Mouse (Mus musculus) spleen, adult 18-20 months (tissue): ENCODE measurements around the gene Atp8b3.

ENCODE experiments used
- DNase-seq, 2 experiments: peaks; one replicate each; pipeline ENCODE4 v3.0.0; 2022; ENCODE audit warnings: mixed read lengths in 2 of 2

Atp8b3 gene

DNA sequence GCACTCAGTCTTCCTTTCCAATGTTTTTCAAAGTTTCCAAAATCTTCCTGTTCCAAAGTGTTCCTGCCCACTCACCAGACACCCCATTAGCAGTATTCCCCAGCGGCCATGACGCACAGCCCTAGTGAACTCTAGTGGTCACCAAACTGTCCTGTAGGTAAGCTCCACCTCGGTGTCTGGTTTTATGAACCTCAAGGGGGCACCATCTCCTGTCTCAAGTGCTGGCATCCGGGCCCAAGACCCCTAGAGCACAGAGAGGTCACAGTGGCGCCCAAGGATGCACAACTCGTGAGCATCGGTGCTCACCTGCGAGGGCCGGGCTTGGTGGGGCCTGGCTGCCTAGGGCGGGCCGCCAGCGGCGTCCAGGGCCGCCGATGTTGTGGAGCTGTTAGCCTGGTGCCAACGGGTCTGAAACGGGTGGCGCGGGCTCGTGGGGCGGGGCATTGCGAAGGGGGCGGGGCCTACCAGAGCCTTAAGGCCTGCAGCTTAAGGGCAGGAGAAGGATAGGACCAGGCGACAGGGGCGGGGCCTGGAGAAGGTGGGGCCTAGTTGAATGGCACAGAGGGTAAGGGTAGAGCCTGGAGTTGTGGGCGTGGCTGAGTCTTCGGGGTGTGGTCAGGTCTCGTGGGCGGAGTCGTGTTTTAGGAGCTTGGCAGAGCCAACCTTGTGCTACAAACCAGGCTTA is at the start of gene Atp8b3:
TSS of gene Atp8b3 (minus strand) at position 415 of the 685 bp plus-strand sequence.
- peak; percentile 79 to 81 for DNase-seq

DNA sequence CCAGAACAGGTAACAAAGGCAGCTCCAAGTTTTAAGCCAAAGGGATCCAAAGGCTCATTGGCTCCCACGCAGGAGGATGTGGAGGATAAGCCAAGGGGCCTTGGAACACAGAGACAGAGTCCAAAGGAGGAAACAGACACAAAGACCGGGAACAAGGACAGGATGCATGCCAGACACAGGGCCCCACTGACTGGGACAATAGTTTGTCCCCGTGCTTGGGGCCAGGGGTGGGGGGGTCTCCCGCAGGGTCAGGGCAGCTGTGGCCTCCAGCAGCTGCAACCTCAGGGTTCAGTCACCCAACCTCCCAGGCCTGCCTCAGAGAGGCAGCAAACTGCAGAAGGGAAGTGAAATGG is 48.4 kb upstream of the Atp8b3 start:
- no peak for DNase-seq

GRCm38 (mm10) chr10:80586407-80587304 is 47.7 kb upstream of the Atp8b3 start:
- DNase-seq = no peak

GRCm38 (mm10) chr10:80585581-80585980 is 46.7 kb upstream of the Atp8b3 start:
- no peak for DNase-seq

DNA sequence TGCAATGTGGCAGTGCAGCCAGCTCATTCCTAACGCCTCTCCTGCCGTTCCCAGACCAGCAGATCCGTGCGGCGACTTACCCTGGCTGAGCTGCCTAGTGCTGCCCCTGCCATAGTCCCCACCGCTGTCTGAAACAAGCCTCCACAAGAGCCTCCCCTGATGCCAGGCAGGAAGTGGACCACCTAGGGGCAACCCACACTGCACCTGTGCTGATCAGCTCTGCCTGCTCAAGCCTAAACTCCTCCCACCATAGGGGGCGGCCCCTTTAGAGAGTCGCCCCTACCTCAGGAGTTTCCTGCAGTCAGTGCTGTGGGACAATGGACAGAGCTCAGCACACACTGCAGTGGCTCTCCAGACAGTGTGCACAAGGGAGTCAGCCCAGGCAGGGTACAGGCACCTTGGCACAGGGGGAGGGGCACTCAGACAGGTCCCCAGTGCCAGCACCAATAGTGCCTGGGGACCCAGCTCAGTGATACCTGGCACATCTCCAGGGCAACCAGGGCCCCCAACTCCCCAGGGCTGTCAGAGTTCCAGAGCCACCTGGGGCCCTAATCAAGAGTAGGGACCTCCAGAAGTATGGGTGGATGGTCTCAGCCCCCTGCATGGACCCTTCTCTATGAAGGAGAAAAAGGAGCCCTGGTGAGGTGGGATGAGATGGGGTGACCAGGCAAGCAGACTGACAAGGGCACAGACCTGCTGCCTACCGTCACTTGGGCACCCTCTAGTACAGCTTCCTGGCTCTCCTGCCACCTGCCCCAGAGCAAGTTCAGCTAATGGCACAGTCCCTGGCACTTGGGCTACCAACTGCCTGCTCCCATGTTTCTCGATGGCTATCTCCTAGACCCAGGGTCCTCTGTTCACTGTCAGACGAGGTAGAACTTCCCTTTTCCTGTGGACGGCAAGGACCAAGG is 46.0 kb upstream of the Atp8b3 start:
- DNase-seq = no peak

DNA sequence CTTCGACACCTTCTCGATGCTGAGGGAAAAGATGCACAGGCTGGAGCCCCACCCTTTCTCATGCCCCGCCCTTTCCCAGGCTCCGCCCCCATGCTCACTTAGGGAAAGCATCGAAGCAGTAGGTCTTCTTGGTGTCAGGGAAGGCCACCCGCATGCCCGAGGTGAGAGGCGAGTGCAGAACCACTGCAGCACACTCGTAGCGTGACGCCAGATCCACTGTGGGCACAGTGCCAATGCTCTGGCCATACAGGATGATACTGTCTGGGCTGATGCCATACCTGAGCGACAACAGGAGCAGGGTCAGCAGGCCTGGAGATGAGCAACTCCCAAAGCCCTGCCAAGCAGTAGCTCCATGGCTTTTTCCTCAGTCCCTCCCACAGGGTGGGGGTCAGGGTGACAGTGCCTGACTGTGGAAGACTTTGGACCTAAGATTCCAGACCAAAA is 45.1 kb upstream of the Atp8b3 start:
- no peak for DNase-seq

DNA sequence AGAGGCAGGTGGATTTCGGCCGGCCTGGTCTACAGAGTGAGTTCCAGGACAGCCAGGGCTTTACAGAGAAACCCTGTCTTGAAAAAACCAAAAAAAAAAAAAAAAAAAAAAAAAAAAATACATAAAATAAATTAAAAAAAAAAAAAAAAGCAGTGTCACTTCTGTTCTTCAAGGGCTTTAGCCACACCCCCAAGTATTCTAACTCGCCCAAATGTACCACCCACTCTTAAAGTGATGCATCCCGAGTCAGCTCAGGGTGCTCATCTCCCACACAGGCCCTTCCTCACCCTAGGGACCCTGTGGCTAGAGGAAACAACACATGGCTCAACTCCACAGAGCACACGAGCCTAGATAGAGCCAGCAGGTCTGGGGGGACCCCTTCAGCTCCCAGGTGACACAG is 44.1 kb upstream of the Atp8b3 start:
- no peak for DNase-seq

GRCm38 (mm10) chr10:80578911-80579310 is 40.0 kb upstream of the Atp8b3 start:
- peak; percentile 61 to 71 for DNase-seq

DNA sequence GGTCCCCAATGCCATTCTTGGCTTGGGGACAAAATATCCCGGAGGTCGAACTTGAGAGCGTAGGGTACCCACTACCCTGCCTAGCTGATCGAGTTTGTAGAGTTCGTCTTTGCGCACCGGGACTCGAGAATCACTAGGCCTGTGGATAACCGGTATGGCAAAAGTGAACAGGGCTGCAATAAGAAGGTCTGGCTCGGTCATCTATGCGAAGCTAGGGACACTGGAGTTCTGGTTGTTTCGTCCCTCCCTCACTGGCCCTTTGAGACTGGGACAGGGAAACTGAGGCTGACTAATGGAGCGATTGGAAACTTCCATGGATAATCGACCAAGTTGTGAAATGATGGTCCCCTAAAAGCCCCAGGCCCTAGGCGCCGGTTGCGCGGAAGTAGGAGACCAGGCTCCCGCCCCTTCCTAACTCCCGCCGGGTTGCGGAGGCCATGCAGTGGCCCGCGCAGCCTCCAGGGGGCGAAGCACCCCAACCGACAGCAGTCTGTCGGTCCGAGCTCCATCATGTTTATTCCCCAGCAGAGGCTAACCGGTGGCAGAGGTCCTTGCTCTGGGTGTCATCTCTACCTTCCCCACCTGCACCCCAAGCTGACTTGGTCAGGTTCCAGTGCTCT is 39.3 kb upstream of the Atp8b3 start:
- DNase-seq = peak; percentile 82 to 86

DNA sequence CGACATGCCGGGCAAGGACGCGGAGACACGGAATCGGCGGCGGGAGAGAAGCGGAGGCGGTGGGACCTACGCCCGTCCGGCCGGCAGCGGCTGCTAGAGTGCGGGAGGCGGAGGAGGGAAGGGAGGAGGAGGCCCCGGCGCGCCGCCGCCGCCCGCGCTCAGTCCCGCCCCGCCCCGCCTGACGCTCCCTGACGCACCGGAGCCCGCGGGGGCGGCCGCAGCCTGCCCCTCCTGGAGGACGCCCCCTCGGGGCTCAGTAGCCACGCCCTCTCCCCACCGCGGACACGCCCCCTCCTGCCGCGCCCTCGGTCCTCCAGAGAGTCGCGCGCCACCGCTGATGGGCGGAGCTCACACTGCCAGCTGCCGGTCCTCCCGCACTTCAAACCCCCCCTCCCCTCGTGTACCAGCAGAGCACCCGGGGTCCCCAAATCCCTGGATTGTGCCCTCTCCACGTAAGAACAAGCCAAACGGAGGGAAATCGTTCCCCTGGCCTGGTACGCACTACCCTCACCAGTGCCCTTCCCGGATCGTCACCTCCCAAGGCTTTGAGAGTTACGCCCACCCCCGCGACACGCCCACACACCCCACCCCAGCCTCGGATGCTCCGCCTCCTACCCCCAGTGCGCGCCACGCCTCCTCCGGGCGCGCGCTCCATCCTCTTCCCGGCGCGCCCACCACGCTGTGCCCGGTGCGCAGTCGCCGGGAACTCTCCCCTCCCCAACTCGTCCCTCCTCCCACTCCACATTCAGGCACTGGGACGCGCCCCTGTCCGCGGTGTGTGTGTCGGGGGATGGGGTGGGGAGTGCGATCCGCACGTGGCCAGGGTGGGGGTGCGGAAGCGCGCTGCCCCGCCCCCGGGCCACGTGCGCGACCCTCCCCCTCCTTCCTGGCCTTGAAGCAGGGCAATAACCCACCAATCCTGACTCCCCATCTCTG is 38.5 kb upstream of the Atp8b3 start, which contains the start of gene Klf16:
TSS of gene Klf16 (minus strand) at position 127 of the 936 bp plus-strand sequence.
- DNase-seq = peak; percentile 100

DNA sequence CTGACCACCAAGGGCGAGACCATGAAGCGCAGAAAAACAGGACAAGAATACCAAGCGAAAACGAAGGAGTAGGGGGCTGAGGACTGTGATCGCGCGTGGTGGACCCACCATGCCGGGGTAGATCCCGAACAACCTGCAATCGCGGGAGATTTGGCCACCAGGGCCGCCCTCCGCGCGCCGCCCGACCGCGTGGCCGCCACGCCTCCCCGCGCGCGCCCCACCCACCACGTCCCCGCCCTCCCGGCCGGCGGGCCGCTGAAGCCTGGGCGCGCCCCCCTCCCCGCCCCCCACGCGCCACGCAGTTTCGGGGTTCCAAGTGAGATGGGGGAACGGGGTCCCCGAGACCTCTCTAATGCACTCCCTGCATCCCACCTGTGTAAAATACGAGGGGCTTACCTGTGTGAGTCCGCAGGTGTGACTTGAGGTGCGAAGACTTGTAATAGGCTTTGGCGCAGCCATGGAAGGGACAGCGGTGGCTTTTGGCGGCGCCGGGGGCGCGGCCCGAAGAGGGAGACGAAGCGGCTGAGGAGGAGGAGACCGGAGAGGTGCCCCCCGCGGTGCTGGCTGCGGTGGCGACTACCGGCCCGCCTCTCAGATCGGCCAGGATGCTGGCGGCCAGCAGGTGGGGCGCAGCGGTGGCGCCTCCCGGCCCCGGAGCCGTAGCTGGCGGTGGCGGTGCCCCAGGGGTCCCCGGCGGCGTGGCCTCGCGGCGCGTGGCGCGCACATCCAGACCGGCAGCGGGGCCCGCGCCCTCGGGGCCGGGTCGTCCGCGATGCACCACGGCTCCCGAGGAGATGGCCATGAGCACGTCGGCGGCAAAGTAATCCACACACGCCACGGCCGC is 37.6 kb upstream of the Atp8b3 start:
- DNase-seq = peak; percentile 59 to 73

GRCm38 (mm10) chr10:80575925-80576324 is 37.0 kb upstream of the Atp8b3 start:
- DNase-seq = no peak

DNA sequence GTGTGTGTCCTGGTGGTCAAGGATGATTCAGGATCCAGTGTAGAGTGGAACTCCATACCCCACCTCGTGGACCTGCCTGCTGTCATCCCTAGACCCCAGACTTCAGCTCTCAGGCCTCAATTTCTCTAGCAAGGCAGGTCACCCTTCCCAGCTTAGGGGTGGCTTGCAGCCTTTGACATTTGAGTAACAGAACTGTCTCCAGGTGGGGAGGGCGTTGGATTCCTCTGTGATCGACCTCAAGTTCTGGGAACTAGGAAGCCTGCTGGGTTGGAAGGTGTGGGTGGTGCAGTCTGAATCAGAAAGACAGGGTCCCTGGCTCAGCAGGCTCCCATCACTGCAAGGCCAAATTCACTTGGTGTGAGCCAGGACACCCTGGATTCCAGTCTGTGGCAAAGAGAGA is 36.0 kb upstream of the Atp8b3 start:
- no peak for DNase-seq

DNA sequence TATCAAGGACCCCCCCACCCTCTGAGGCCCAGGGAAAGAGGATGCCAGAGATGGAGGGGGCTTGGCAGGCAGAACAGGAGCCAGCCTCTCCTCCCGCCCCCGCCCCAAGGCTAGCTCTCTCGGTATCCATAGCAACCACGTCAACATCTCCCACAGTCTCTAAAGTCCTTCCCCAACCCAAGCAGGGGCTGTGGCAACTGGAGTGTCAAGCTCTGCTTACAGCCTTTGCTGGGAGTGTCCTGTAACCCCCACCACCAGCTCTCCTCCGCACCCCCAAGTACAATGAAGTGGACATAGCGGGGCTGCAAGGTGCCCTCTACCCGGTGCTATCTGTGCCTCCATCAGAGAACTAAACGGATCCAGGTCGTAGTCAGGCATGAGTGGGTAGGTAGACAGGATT is 35.0 kb upstream of the Atp8b3 start:
- no peak for DNase-seq

DNA sequence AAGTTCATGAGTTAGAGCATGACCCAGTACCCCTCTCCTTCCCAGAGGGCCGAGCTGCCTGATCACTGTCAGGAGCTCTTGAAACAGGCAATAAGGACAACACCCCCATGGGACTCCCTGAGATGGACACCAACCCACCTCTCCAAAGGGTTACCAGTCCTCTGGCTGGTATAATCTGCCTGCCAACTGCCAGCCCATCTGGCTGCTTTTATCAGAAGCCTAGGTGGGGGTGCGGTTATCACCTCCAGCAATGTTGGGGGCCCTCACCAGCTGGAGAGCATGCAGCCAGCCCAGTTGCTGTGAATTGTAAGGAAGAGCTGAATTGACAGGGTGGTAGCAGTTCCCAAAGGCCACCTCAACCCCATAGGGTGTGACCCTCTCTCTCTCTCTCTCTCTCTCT is 33.6 kb upstream of the Atp8b3 start:
- DNase-seq = no peak

- DNase-seq = peak in 1 of 2 experiments; percentile 32
Measured at GRCm38 (mm10) chr10:80570871-80571836, 32.2 kb upstream of the Atp8b3 start.

DNA sequence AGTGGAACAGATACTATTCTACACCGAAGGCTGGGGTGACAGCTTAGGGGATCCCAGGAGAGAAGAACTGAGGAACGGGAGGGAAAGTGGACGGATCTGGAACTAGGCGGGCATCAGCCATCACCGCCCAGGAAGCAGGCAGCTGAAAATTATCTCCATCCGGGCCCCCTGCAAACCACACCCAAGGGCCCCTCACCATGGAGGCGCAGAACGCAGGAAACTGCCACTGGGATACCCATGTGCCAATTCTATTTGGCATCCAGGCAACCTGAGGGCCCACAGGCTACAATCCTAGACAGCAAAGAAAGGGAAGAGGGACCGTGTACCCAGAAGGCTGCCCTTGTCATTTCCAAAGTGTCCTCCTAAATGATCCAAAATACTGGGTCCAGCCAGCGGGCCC is 31.5 kb upstream of the Atp8b3 start:
- DNase-seq = no peak

DNA sequence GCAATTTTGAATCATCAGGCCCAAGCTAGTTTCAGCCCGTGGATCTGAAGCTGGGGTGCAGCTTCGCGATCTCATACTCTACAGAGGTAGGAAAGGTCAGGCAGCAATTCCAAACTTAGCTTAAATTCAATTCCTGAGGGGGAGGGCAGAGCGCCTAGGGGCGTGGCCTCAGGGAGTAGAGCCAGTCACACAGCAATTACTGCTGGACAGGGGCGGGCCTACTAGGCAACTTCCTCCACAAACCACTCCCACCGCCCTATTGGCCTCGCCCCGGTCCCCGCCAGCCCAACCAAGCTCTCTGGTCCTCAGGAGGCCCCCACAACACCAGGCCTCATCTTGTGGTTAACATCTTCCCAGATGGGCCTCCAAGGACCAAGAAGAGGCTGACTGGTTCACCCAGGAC is 30.7 kb upstream of the Atp8b3 start:
- peak; percentile 68 to 69 for DNase-seq

DNA sequence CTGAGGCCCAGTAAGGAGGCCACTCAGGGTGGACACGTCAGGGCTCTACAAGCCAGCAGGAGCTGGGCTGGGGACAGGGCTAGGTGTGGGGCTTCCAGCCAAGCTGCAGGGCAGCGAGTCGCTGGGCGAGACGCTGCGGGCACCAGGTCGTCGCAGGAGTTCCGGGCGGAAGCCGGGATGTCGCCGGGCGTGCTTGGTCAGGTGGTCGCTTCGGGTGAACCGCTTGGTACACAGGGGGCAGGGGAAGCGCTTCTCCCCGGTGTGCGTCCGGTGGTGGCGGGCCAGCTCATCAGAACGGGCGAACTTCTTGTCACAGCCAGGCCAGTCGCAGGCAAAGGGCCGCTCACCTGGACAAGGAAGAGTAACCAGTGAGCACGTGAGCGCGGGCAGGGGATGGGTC is 30.0 kb upstream of the Atp8b3 start:
- DNase-seq = no peak
